Mouse (Mus musculus): Measurements from ENCODE around the gene Hsd17b11. TPM values are rescaled to one million over a fixed set of nuclear protein-coding genes. Genes with fewer than 3 reads are reported as not detected.

The Hsd17b11 gene
- polyA plus RNA-seq, 1 experiment = 18.8 TPM

DNA sequence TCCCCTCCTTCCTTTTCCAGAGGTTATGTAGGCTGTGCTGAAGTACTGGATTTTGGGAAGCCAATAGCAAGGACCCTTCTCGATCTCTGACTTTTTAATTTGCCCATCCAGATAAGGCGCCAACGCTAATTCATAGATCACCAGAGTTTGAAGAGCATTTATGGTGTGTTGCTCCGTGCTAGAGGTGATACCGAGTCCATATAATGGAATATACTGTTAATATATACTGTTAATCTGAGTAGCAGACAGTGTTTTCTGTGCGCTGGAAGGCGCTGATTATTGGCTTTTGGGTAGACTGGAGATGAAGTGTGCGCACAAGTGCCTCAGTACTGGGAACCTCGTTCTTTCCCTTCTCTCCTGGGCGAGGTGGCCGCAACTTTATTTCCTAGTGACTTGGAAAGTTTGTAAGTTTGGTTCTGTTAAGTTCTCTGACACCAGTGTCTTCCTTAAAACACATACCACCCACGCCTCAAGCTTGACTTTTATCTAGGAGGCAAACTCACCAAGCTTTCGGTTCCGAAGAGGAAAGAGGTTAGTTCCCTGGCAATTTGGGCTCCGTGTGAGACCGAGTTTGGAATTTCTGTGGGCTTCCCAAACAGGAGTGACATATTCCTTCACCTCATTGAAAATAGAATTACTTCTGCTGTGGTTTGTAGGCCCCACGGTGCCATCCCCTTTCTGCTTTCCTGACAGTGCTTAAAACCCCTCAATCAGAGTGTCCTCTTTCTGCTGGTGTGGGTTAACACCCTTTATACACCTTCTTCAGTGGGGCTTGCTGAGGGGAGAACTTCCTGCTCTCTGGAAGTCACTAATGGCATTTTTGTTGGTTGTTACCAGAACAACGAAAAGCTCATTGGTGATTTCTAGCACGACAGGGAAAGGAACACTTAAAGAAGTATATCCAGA lies 25.7 kb upstream of the Hsd17b11 start:
- TF ChIP-seq POLR2A (IDR thresholded peaks at IDR 0.05; ENCODE audit: control insufficient read depth, extremely low read depth, insufficient read depth, low read length, poor library complexity) = no peak
- TF ChIP-seq CTCF (IDR thresholded peaks at IDR 0.05; ENCODE audit: borderline replicate concordance, control insufficient read depth, extremely low read depth, insufficient read depth, low read length, poor library complexity) = no peak
- Histone ChIP-seq H3K27me3 (ENCODE audit: control insufficient read depth, insufficient read depth, low read length) (no peaks in the 10 kb centered on the region), H3K4me1 (replicated peaks; ENCODE audit: control insufficient read depth, insufficient read depth, low read length) (peaks cover 10% of the 10 kb centered on the region), H3K27ac (ENCODE audit: control insufficient read depth, insufficient read depth, low read length) (peak overlapping the region; percentile 9; the same call in 1 of the 2 replicates), H3K4me3 (ENCODE audit: control insufficient read depth, insufficient read depth, low read length) (peak overlapping the region; percentile 82), H3K36me3 (ENCODE audit: control insufficient read depth, insufficient read depth, low read length) (peaks cover 8% of the 10 kb centered on the region; the same call in 1 of the 2 replicates)
- WGBS = 3% methylated on average over 19 of the region's 19 CpGs
- peak; percentile 16 for DNase-seq

DNA sequence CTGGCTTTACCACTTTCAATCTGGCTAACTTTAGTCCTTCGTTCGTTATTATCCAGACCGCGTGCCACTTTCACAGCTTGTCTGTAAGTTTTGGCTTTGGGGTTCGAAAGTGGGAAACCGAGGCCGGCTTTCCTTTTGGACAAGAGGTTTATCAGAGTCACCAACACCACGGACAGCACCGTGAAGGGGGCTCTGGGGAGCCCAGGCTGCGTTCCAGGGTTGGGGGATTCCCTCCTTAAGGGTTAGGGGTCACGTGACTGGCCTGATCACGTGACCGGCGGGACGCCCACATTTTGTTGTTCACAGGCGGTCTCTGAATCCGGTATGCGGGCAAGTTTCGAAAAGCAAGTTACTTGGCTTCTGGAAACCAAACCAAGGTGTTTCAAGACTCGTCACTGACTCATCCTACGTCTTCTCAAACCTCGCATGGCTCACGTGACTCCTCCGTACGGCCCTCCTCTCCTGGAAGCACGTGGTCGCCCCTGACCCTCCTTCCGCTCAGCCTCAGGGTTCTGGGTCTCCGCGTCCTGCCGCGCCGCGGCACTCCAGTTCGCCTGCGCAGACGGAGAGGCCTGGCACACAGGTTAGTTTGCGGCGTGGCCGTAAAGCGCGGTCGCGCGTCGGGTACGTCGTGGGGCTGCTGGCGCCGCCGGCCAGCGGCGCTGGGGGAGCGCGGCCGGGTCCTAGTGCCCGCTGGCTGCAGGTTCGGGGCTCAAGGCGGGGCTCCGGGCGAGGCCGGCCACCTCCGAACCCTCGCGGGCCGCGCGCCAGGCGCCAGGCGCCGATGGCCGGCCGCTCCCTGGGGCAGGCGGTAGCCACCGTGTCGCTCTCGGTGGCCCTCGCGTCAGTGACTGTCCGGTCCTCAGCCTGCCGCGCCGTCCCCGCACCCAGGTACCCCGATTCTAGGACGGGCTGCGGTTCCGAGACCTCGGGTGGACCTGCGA lies 24.8 kb upstream of the Hsd17b11 start, which contains the start of gene Nudt9:
Gene Nudt9 (plus strand): TSS at position 51 of the 944 bp plus-strand sequence.
- peak; percentile 97 for DNase-seq
- H3K27ac ChIP-seq (ENCODE audit: control insufficient read depth, insufficient read depth, low read length) = peak within 1 kb of the TSS; percentile 65
- H3K36me3 ChIP-seq (ENCODE audit: control insufficient read depth, insufficient read depth, low read length) = peaks cover 3% of the 10 kb centered on the region; the same call in 1 of the 2 replicates
- peaks cover 10% of the 10 kb centered on the region for H3K4me1 ChIP-seq (replicated peaks; ENCODE audit: control insufficient read depth, insufficient read depth, low read length)
- H3K27me3 ChIP-seq (ENCODE audit: control insufficient read depth, insufficient read depth, low read length) = no peaks in the 10 kb centered on the region
- peak; percentile 72 for TF ChIP-seq POLR2A (IDR thresholded peaks at IDR 0.05; ENCODE audit: control insufficient read depth, extremely low read depth, insufficient read depth, low read length, poor library complexity)
- peak; percentile 57; the same call in 1 of the 2 replicates for TF ChIP-seq CTCF (IDR thresholded peaks at IDR 0.05; ENCODE audit: borderline replicate concordance, control insufficient read depth, extremely low read depth, insufficient read depth, low read length, poor library complexity)
- 4% methylated on average over 90 of the region's 90 CpGs for WGBS
- peak within 1 kb of the TSS; percentile 82 for H3K4me3 ChIP-seq (ENCODE audit: control insufficient read depth, insufficient read depth, low read length)

DNA sequence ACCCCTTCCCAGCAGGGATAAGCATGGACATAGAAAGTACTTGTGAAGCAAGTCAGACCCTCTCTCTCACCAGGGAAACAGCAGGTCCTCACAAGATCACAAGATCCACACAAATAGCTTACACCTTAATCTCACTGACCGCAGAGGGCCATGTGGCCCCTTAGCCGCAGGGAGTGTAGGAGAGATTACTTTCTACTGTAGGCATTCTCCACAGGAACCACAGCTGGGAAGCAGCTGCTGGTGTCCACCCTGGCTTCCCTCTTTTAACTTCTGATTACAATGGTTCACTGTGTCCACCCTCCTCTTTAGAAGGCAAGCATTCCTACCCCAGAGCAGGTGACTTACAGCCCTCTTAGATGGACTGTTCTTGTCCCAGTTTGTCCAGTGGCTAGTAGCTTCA lies 22.0 kb upstream of the Hsd17b11 start:
- Histone ChIP-seq H3K4me1 (replicated peaks; ENCODE audit: control insufficient read depth, insufficient read depth, low read length) (peaks cover 10% of the 10 kb centered on the region), H3K36me3 (ENCODE audit: control insufficient read depth, insufficient read depth, low read length) (no peaks in the 10 kb centered on the region), H3K27ac (ENCODE audit: control insufficient read depth, insufficient read depth, low read length) (no peak overlapping the region), H3K4me3 (ENCODE audit: control insufficient read depth, insufficient read depth, low read length) (no peak overlapping the region), H3K27me3 (ENCODE audit: control insufficient read depth, insufficient read depth, low read length) (no peaks in the 10 kb centered on the region)
- WGBS = 97% methylated on average over 2 of the region's 2 CpGs
- TF ChIP-seq POLR2A (IDR thresholded peaks at IDR 0.05; ENCODE audit: control insufficient read depth, extremely low read depth, insufficient read depth, low read length, poor library complexity) (no peak), CTCF (IDR thresholded peaks at IDR 0.05; ENCODE audit: borderline replicate concordance, control insufficient read depth, extremely low read depth, insufficient read depth, low read length, poor library complexity) (no peak)
- no peak for DNase-seq

DNA sequence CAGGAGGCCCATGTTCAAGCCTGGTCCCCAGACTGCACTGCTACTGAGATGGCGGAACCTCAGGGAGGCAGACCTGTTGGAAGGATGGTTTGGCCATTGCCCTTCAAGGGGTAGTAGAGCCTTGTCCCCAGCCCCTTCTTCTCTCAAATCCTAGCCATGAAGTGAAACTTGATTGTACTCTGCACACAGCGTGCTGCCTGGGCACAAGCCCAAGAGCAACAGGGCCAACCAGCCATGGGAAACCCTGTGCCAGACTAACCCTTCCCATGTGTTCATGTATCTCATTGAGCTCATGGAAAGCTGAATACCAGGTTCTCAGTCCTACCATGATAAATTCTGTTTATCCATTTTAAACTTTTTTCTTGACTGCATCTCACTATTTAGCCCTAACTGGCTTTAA lies 21.2 kb upstream of the Hsd17b11 start:
- WGBS = 98% methylated on average over 2 of the region's 2 CpGs
- peaks cover 10% of the 10 kb centered on the region for H3K4me1 ChIP-seq (replicated peaks; ENCODE audit: control insufficient read depth, insufficient read depth, low read length)
- H3K4me3 ChIP-seq (ENCODE audit: control insufficient read depth, insufficient read depth, low read length) = no peak overlapping the region
- no peaks in the 10 kb centered on the region for H3K36me3 ChIP-seq (ENCODE audit: control insufficient read depth, insufficient read depth, low read length)
- H3K27me3 ChIP-seq (ENCODE audit: control insufficient read depth, insufficient read depth, low read length) = no peaks in the 10 kb centered on the region
- TF ChIP-seq POLR2A (IDR thresholded peaks at IDR 0.05; ENCODE audit: control insufficient read depth, extremely low read depth, insufficient read depth, low read length, poor library complexity) (no peak), CTCF (IDR thresholded peaks at IDR 0.05; ENCODE audit: borderline replicate concordance, control insufficient read depth, extremely low read depth, insufficient read depth, low read length, poor library complexity) (no peak)
- no peak overlapping the region for H3K27ac ChIP-seq (ENCODE audit: control insufficient read depth, insufficient read depth, low read length)
- DNase-seq = no peak

DNA sequence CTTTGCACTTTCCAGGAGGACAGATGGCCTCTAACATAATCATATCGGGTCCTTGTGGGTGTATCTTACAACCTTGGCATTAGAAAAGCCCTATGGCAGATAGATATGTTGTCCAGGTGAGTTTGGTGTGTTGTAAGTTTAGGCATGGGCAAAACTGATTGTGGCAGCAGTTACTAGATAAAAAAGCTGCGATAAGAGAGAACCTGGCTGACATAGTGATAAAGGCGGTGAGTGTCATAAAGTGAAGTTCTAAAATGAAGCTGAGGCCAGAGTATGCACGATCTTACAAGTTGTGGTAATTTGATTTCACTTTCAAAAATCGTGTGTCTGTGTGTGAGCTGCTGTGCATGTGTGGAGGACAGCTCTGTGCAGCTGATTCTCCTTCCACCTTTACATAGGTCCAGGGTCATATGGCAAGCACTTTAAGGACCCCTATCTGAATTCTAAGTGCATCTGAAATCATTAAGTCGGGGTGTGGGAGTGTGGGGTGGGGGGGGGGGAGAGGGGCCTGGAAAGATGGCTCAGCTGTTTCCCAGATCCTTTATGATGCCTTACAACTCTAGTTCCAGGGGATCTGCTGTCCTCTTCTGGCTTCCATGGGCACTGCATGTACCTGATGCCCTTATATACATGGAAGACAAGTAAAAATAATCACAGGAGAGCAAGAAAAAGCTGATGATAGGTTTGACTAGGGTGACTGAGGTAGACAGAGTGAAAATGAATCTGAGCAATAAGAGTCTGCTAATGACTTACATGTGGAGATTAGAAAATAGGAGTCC lies 17.6 kb upstream of the Hsd17b11 start:
- 66% methylated on average over 6 of the region's 6 CpGs for WGBS
- TF ChIP-seq POLR2A (IDR thresholded peaks at IDR 0.05; ENCODE audit: control insufficient read depth, extremely low read depth, insufficient read depth, low read length, poor library complexity) (no peak), CTCF (IDR thresholded peaks at IDR 0.05; ENCODE audit: borderline replicate concordance, control insufficient read depth, extremely low read depth, insufficient read depth, low read length, poor library complexity) (no peak)

More for the DNA sequence above, 17.6 kb upstream of the Hsd17b11 start:
- H3K27ac ChIP-seq (ENCODE audit: control insufficient read depth, insufficient read depth, low read length) = no peak overlapping the region
- H3K27me3 ChIP-seq (ENCODE audit: control insufficient read depth, insufficient read depth, low read length) = no peaks in the 10 kb centered on the region
- no peaks in the 10 kb centered on the region for H3K36me3 ChIP-seq (ENCODE audit: control insufficient read depth, insufficient read depth, low read length)
- peak; percentile 68 for DNase-seq
- H3K4me3 ChIP-seq (ENCODE audit: control insufficient read depth, insufficient read depth, low read length) = no peak overlapping the region
- H3K4me1 ChIP-seq (replicated peaks; ENCODE audit: control insufficient read depth, insufficient read depth, low read length) = no peaks in the 10 kb centered on the region
